Mouse (Mus musculus) urinary bladder, postnatal 36 days (tissue): Measurements from ENCODE around the gene Ank3.

Source experiments
- DNase-seq, 2 experiments: peaks; one replicate each; pipeline ENCODE4 v3.0.0; 2022; ENCODE audit warnings: low spot score in 2 of 2, mixed read lengths in 1 of 2

The Ank3 gene

GRCm38 (mm10) chr10:69925285-69926157, 526.9 kb downstream of the Ank3 start:
- DNase-seq = peak; percentile 53 to 55

GRCm38 (mm10) chr10:69926158-69926882, 527.7 kb downstream of the Ank3 start:
- DNase-seq = no peak

- no peak for DNase-seq
Observed at GRCm38 (mm10) chr10:69927012-69927411, 528.4 kb downstream of the Ank3 start.

GRCm38 (mm10) chr10:69928358-69928757, 529.8 kb downstream of the Ank3 start:
- no peak for DNase-seq

- peak; percentile 45 to 55 for DNase-seq
Observed at GRCm38 (mm10) chr10:69930503-69930902, 531.9 kb downstream of the Ank3 start.

GRCm38 (mm10) chr10:69936443-69937067, 538.0 kb downstream of the Ank3 start:
- DNase-seq = no peak

GRCm38 (mm10) chr10:69937291-69937921, 538.8 kb downstream of the Ank3 start:
- no peak for DNase-seq

GRCm38 (mm10) chr10:69939144-69939543, 540.6 kb downstream of the Ank3 start:
- no peak for DNase-seq

GRCm38 (mm10) chr10:69939966-69940365, 541.4 kb downstream of the Ank3 start:
- no peak for DNase-seq

- DNase-seq = no peak
Observed at GRCm38 (mm10) chr10:69941001-69941400, 542.4 kb downstream of the Ank3 start.

GRCm38 (mm10) chr10:69944845-69945244, 546.3 kb downstream of the Ank3 start:
- DNase-seq = no peak

GRCm38 (mm10) chr10:69945870-69946269, 547.3 kb downstream of the Ank3 start:
- DNase-seq = no peak

GRCm38 (mm10) chr10:69946271-69946670, 547.7 kb downstream of the Ank3 start:
- no peak for DNase-seq

- no peak for DNase-seq
Observed at GRCm38 (mm10) chr10:69947093-69947492, 548.5 kb downstream of the Ank3 start.

GRCm38 (mm10) chr10:69950236-69950918, 551.8 kb downstream of the Ank3 start:
- no peak for DNase-seq

GRCm38 (mm10) chr10:69950919-69951236, 552.3 kb downstream of the Ank3 start:
- no peak for DNase-seq

- DNase-seq = no peak
Observed at GRCm38 (mm10) chr10:69951426-69951825, 552.9 kb downstream of the Ank3 start.

- DNase-seq = no peak
Observed at GRCm38 (mm10) chr10:69952316-69952715, 553.7 kb downstream of the Ank3 start.

- no peak for DNase-seq
Observed at GRCm38 (mm10) chr10:69954657-69955267, 556.2 kb downstream of the Ank3 start.

- DNase-seq = peak; percentile 63 to 71
Observed at GRCm38 (mm10) chr10:69962226-69962625, 563.7 kb downstream of the Ank3 start.

- DNase-seq = no peak
Observed at GRCm38 (mm10) chr10:69962976-69963375, 564.4 kb downstream of the Ank3 start.
